Mouse (Mus musculus) liver, postnatal 0 days (tissue): ENCODE measurements around the gene Galnt10.

Experiments used
- CTCF ChIP-seq: sonication (generic); IDR thresholded peaks from 2 replicates; pipeline ENCODE4 v1.5.1; 2016; ENCODE audit warnings: antibody characterized with exemption, low read depth
- EP300 ChIP-seq: IDR thresholded peaks from 2 replicates; pipeline ENCODE4 v1.6.1; 2016; ENCODE audit warnings: antibody characterized with exemption, low read depth, mild to moderate bottlenecking

DNA sequence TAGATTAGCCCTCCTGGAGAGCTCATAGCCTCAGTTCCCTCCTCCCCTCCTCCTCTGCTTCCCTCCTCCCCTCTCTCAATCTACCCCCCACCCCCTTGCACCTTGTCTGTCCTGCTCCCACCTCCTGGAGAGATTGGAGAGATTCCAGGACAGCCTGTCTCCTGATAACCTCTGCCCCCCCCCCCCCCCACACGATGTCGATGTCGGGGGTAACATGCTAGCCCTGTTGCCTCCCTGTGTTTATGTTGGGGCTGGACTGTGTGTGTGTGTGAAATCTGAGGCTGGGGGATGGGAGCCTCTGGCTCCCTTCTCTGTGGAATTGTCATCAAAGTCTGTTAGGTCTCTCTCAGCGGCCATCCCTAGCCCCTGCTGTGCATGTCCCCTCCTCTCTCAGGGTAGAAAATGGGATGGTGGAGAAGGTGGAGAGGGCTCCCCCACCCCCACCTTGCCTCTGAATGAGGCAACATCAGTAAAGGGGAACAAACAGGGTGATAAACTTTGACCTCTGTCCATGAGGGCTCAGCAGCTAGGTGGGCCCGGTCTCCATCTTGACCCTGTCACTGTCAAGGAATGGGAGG lies 26.0 kb downstream of the Galnt10 start:
- no peak for TF ChIP-seq CTCF
- TF ChIP-seq EP300: no peak
